Mouse (Mus musculus): ENCODE measurements around the gene Spaca4. TPM values are rescaled to one million over a fixed set of nuclear protein-coding genes. Genes with fewer than 3 reads are reported as not detected.
A peak's percentile ranks its signal among the peaks of the same experiment; 100 is the strongest.

The Spaca4 gene
- polyA plus RNA-seq, 1 experiment from 2014 or later, result not detected

GRCm38 (mm10) chr7:45716952-45717917, 8.4 kb downstream of the Spaca4 start:
- Histone ChIP-seq H3K36me3 (peaks cover 44% of the 10 kb centered on the region), H3K9ac (peak overlapping the region; percentile 91), H3K27me3 (no peaks in the 10 kb centered on the region), H3K4me2 (replicated peaks) (peak overlapping the region; percentile 93), H3K4me1 (peaks cover 55% of the 10 kb centered on the region), H3K27ac (peak overlapping the region; percentile 90), H3K4me3 (peak overlapping the region; percentile 87), H3K9me3 (replicated peaks) (no peaks in the 10 kb centered on the region)
- 11% methylated on average over 31 of the region's 31 CpGs for WGBS
- peak; percentile 34 for ATAC-seq (ENCODE audit: low FRiP score)

GRCm38 (mm10) chr7:45716460-45716857, 9.2 kb downstream of the Spaca4 start:
- no peak overlapping the region for H3K27ac ChIP-seq
- peaks cover 44% of the 10 kb centered on the region for H3K36me3 ChIP-seq
- no peaks in the 10 kb centered on the region for H3K27me3 ChIP-seq
- 98% methylated on average over 3 of the region's 3 CpGs for WGBS
- H3K4me2 ChIP-seq (replicated peaks), result peak overlapping the region; percentile 93
- ATAC-seq (ENCODE audit: low FRiP score), result no peak
- H3K9me3 ChIP-seq (replicated peaks), result no peaks in the 10 kb centered on the region
- peak overlapping the region; percentile 87 for H3K4me3 ChIP-seq
- H3K9ac ChIP-seq, result peak overlapping the region; percentile 32
- H3K4me1 ChIP-seq, result peaks cover 53% of the 10 kb centered on the region

DNA sequence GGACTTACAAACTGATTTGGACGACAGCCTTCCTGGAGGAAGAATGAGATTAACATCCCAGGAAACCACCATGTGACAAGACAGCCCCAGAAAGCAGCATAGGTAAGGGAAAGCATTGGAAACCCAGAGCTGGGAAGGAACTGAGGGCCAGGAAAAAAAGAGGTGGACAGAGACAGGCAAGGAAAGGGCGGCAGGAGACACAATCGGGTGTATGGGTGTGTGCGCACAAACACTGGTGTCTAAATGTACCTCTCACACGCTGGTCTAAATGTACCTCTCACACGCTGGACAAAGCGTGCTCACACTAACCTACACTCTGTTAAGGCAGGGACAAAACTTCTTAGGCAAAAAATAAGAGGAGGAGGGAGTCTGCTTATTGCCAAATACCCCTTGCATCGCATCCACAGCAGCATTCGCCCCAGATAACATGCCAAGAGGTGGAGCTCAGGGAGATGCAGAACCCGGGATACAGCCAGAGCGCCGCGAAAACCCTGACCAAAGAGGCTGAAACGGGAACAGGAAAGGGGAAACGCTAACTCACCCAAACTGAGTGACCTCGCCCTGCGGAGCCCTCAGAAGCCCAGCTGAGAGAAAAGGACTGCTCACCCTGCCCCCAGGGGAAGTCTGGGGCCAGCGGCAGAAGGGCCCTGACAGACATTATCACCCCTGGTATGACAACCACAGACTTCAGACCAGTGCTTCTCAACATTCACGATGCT, 9.7 kb downstream of the Spaca4 start:
- ATAC-seq (ENCODE audit: low FRiP score), result no peak
- Histone ChIP-seq H3K36me3 (peaks cover 44% of the 10 kb centered on the region), H3K9ac (peak overlapping the region; percentile 32), H3K27ac (peak overlapping the region; percentile 64; the same call in 1 of the 2 replicates), H3K4me2 (replicated peaks) (peak overlapping the region; percentile 93), H3K9me3 (replicated peaks) (no peaks in the 10 kb centered on the region), H3K4me1 (peaks cover 49% of the 10 kb centered on the region), H3K4me3 (peak overlapping the region; percentile 87), H3K27me3 (no peaks in the 10 kb centered on the region)
- 86% methylated on average over 19 of the region's 19 CpGs for WGBS

DNA sequence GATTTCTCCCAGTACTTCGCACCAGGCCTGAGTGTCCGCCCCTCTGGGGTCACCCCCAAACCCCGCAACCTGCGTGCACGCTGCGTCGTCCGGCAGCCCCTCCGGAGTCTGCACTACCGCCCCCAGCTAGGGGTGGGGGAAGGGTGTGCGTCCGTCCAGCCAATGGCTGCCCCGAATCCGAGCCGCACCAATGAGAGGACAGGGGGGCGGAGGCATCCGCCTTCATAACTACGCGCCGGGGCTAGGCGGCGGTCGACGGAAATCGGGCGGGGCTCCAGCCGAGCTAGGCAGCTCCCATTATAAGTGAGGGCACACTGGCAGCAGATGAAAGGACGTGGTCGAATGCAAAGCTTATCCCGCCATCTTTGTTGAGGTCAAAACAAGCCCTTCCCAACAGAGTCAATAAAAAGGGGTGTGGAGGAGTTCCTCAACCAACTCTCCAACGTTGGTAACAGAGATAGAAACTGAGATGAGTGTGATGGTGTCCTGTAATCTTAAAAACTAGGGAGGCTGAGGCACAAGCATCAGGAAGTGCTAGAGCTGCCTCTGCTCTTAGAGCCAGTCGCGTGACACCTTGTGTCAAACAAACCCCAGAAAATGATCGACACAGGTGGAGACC, 10.4 kb downstream of the Spaca4 start, which contains the start of gene Rpl18:
Gene Rpl18, plus strand, starts transcription at position 368 of the 619 bp plus-strand sequence.
- H3K4me1 ChIP-seq, result peaks cover 48% of the 10 kb centered on the region
- peak within 1 kb of the TSS; percentile 78 for H3K9ac ChIP-seq
- 8% methylated on average over 34 of the region's 34 CpGs for WGBS
- H3K27ac ChIP-seq, result peak within 1 kb of the TSS; percentile 70
- H3K36me3 ChIP-seq, result peaks cover 45% of the 10 kb centered on the region
- peak within 1 kb of the TSS; percentile 87 for H3K4me3 ChIP-seq
- H3K9me3 ChIP-seq (replicated peaks), result no peaks in the 10 kb centered on the region
- H3K27me3 ChIP-seq, result no peaks in the 10 kb centered on the region
- H3K4me2 ChIP-seq (replicated peaks), result peak within 1 kb of the TSS; percentile 93
- ATAC-seq (ENCODE audit: low FRiP score), result peak; percentile 90

- H3K4me1 ChIP-seq, result peaks cover 49% of the 10 kb centered on the region
- 11% methylated on average over 14 of the region's 14 CpGs for WGBS
- peak; percentile 64; the same call in 1 of the 2 replicates for ATAC-seq (ENCODE audit: low FRiP score)
Measured at GRCm38 (mm10) chr7:45714630-45715089, 11.0 kb downstream of the Spaca4 start.

DNA sequence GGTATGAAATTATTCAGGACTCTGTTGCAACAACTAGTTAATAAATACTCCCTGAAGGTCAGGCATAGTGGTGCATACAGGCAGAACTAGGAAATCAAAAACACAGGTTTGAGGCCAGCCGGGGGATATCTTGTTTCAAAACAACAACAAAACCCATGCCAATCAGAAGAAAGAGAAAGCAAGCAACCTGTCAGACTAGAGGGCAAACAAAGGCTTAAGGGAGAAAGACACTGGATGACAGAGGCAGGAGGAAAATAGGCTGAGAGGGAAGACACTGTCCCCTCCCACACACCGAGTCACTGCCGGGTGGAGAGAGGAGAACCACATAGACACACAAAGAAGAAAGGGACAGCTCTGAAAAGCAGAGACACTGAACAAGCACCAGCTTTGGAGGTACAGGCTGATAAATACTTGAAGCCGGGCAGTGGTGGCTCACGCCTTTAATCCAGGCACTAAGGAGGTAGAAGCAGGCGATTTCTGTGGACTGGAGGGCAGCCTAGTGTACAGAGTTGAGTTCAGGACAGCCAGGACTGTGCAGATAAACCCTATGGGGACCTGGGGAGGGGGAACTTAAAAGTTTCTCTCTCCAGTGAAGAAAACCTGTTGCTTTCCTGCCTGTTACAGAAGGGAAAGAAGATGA, 11.6 kb downstream of the Spaca4 start:
- Histone ChIP-seq H3K36me3 (peaks cover 35% of the 10 kb centered on the region), H3K4me1 (peaks cover 49% of the 10 kb centered on the region), H3K9me3 (replicated peaks) (no peaks in the 10 kb centered on the region), H3K4me2 (replicated peaks) (peak overlapping the region; percentile 93), H3K27ac (no peak overlapping the region), H3K4me3 (peak overlapping the region; percentile 87), H3K9ac (peak overlapping the region; percentile 78), H3K27me3 (no peaks in the 10 kb centered on the region)
- WGBS, result 78% methylated on average over 6 of the region's 6 CpGs
- ATAC-seq (ENCODE audit: low FRiP score), result no peak

More at GRCm38 (mm10) chr7:45714630-45715089, 11.0 kb downstream of the Spaca4 start:
- peak overlapping the region; percentile 78 for H3K9ac ChIP-seq
- H3K4me2 ChIP-seq (replicated peaks), result peak overlapping the region; percentile 93
- H3K27ac ChIP-seq, result peak overlapping the region; percentile 70
- no peaks in the 10 kb centered on the region for H3K9me3 ChIP-seq (replicated peaks)
- H3K36me3 ChIP-seq, result peaks cover 40% of the 10 kb centered on the region
- no peaks in the 10 kb centered on the region for H3K27me3 ChIP-seq
- H3K4me3 ChIP-seq, result peak overlapping the region; percentile 87

GRCm38 (mm10) chr7:45713396-45713795, 12.2 kb downstream of the Spaca4 start:
- H3K27me3 ChIP-seq, result no peaks in the 10 kb centered on the region
- H3K4me3 ChIP-seq, result no peak overlapping the region
- H3K36me3 ChIP-seq, result peaks cover 35% of the 10 kb centered on the region
- H3K9ac ChIP-seq, result no peak overlapping the region
- no peak overlapping the region for H3K4me2 ChIP-seq (replicated peaks)
- H3K27ac ChIP-seq, result no peak overlapping the region
- ATAC-seq (ENCODE audit: low FRiP score), result no peak
- 94% methylated on average over 16 of the region's 16 CpGs for WGBS
- H3K4me1 ChIP-seq, result peaks cover 50% of the 10 kb centered on the region
- H3K9me3 ChIP-seq (replicated peaks), result no peaks in the 10 kb centered on the region

DNA sequence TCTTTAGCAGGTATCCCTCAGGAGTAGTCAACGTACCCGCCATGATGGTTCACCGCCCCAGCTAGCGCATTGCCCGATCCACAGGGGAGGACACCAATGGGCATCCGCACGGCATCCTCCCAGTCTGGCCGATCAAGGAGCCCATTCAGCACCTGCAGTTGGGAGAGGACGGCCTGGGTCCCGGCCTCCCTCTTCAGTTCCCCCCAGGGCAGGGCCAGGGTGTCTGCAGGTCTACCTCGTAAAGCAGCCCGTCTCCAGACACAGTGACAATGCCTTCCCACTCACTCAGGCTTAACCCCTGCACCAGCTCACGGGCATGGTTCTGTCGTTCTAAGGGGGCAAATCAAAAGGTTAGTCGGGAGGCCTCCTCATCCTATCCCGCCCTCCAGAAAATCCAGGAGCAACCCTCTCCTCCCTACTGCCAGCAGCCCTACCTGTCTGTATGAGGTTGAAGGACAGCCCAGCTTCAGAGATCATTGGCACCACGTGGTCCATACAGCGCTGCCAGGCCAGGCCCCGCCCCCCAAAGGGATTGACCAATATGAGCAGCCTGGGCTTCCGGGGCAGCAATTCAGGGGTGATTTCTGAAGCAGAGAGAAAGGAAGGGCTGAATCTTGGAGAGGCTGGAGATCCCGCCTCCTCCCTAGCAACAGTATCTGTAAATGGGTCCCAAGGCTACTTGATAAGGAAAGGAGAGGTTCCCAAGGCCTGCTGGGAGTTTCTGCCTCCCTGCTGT, 13.4 kb downstream of the Spaca4 start:
- no peak for ATAC-seq (ENCODE audit: low FRiP score)

DNA sequence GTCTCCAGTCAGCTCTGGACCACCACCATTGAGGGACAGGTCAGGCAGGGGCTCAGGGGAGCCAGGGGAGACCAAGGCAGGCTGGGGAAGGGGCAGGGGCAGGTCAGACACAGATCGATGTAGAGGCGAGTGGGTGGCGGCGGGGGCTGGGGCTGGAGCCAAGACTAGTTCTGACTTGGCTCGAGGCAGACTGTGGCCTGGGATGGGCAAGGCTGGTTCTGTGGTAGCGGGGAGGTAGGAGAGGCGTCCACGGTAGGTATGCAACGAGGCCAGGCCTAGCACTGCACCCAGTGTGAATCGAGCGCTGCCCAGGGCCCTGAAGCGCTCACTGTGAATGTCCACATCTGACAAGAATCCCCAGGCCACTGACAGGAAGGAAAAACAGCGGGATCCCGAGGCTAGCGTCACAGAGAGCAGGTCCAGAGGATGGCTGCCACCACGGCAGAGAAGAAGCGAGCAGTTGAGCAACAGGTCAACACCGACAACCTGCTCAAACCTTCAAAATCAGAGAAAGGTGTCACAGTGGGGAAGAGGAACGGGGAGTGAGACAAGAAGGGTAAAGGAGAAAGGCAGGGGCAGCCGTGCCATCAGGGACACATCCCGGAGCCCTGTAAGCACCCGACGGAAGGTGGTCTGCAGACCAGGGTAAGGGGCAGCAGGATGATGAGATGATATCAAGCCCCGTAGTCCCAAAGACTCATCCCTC, 14.1 kb downstream of the Spaca4 start:
- Histone ChIP-seq H3K27ac (no peak overlapping the region), H3K9ac (no peak overlapping the region), H3K9me3 (replicated peaks) (no peaks in the 10 kb centered on the region), H3K27me3 (no peaks in the 10 kb centered on the region), H3K36me3 (peaks cover 35% of the 10 kb centered on the region), H3K4me2 (replicated peaks) (no peak overlapping the region), H3K4me1 (peaks cover 61% of the 10 kb centered on the region), H3K4me3 (no peak overlapping the region)
- 90% methylated on average over 24 of the region's 24 CpGs for WGBS
- ATAC-seq (ENCODE audit: low FRiP score), result no peak

More for the DNA sequence above, 13.4 kb downstream of the Spaca4 start:
- Histone ChIP-seq H3K4me3 (no peak overlapping the region), H3K27ac (no peak overlapping the region), H3K4me1 (peaks cover 61% of the 10 kb centered on the region), H3K27me3 (no peaks in the 10 kb centered on the region), H3K4me2 (replicated peaks) (no peak overlapping the region), H3K9ac (no peak overlapping the region), H3K9me3 (replicated peaks) (no peaks in the 10 kb centered on the region), H3K36me3 (peaks cover 35% of the 10 kb centered on the region)
- WGBS, result 89% methylated on average over 21 of the region's 21 CpGs

DNA sequence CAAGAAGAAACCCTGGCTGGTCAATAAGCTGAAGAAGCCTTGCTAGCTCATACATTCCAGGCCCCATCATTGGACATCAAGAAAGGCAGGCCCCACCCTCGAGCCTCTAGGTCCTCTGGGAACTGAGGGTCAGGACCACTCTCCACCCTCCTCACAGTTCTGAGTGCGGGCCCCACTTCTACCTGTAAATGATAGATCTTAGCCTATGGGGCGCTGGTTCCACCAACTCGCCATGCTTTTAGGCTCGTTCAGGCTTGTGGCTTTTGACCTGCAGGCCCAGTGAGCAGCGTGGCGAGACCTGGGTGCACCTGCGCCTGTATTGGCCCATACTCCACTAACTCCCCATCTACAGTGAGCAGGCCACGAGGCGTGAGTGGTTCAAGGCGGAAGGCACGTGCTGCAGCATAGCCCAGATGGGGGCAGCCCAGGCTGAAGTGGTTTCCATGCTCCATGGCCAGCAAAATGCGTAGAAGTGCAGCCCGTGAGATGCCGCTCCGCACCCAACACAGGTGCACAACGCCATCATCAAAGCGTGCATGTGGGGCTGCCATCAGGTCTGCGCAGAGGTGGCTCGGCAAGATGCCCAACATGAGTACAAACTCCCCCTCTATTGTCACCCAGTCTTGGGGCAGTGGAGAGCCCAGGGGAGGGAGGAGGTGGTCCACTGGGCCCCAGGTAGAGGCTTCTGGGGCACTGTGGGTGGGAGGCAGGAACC, 15.0 kb downstream of the Spaca4 start:
- Histone ChIP-seq H3K4me3 (no peak overlapping the region), H3K9me3 (replicated peaks) (no peaks in the 10 kb centered on the region), H3K27me3 (no peaks in the 10 kb centered on the region), H3K4me2 (replicated peaks) (no peak overlapping the region), H3K27ac (0 out of 2 replicates have a peak overlapping the region, but pooled peaks have one; percentile 69), H3K36me3 (peaks cover 35% of the 10 kb centered on the region), H3K9ac (no peak overlapping the region), H3K4me1 (peaks cover 61% of the 10 kb centered on the region)
- WGBS, result 94% methylated on average over 20 of the region's 20 CpGs
- ATAC-seq (ENCODE audit: low FRiP score), result no peak
